Mouse (Mus musculus): ENCODE measurements around the gene Ptk7. TPM values are rescaled to one million over a fixed set of nuclear protein-coding genes. Genes with fewer than 3 reads are reported as not detected.

Gene Ptk7
- polyA plus RNA-seq (2016; fragmentation: Nextera tagmentation; extraction: Ambion mirVana): 68.3 and 69.7 TPM in 2 replicates

GRCm38 (mm10) chr17:46628791-46629684 is at the start of gene Ptk7:
Ptk7 (minus strand) TSS chr17:46629504.
- peak; percentile 73 for ATAC-seq (ENCODE audit: low FRiP score, low read depth)
- H3K27me3 ChIP-seq (replicated peaks): no peaks in the 10 kb centered on the region; the same call in 1 of the 2 replicates
- H3K9me3 ChIP-seq: no peaks in the 10 kb centered on the region
- peak within 1 kb of the TSS; percentile 86 for H3K27ac ChIP-seq
- WGBS: under 1% methylated on average over 86 of the region's 90 CpGs
- peak within 1 kb of the TSS; percentile 85 for H3K4me2 ChIP-seq (replicated peaks)
- peaks cover 31% of the 10 kb centered on the region for H3K36me3 ChIP-seq
- H3K4me1 ChIP-seq: peaks cover 50% of the 10 kb centered on the region
- peak within 1 kb of the TSS; percentile 94 for H3K4me3 ChIP-seq
- peak within 1 kb of the TSS; percentile 95 for H3K9ac ChIP-seq

GRCm38 (mm10) chr17:46678911-46679310 is 49.6 kb upstream of the Ptk7 start:
- 73% methylated on average over 9 of the region's 9 CpGs for WGBS
- ATAC-seq (ENCODE audit: low FRiP score, low read depth): no peak
- Histone ChIP-seq H3K27me3 (replicated peaks) (no peaks in the 10 kb centered on the region), H3K27ac (no peak overlapping the region), H3K4me1 (peaks cover 27% of the 10 kb centered on the region), H3K9ac (peak overlapping the region; percentile 71; the same call in 1 of the 2 replicates), H3K9me3 (no peaks in the 10 kb centered on the region), H3K36me3 (peaks cover 52% of the 10 kb centered on the region), H3K4me2 (replicated peaks) (peak overlapping the region; percentile 89), H3K4me3 (no peak overlapping the region)

- no peak within 1 kb of the TSS for H3K27ac ChIP-seq
- peaks cover 47% of the 10 kb centered on the region for H3K36me3 ChIP-seq
- no peaks in the 10 kb centered on the region for H3K27me3 ChIP-seq (replicated peaks)
- peaks cover 31% of the 10 kb centered on the region for H3K4me1 ChIP-seq
- peak within 1 kb of the TSS; percentile 71 for H3K9ac ChIP-seq
- H3K4me2 ChIP-seq (replicated peaks): peak within 1 kb of the TSS; percentile 89
- no peaks in the 10 kb centered on the region for H3K9me3 ChIP-seq
- ATAC-seq (ENCODE audit: low FRiP score, low read depth): no peak
- peak within 1 kb of the TSS; percentile 75 for H3K4me3 ChIP-seq
- WGBS: 89% methylated on average over 8 of the region's 9 CpGs
Observed at GRCm38 (mm10) chr17:46678416-46678815, 49.1 kb upstream of the Ptk7 start, which contains the start of gene Mea1. Mea1 (plus strand) TSS chr17:46678793.

- Histone ChIP-seq H3K4me2 (replicated peaks) (peak overlapping the region; percentile 88), H3K9me3 (no peaks in the 10 kb centered on the region), H3K36me3 (peaks cover 56% of the 10 kb centered on the region), H3K27me3 (replicated peaks) (no peaks in the 10 kb centered on the region), H3K9ac (peak overlapping the region; percentile 48), H3K27ac (0 out of 2 replicates have a peak overlapping the region, but pooled peaks have one; percentile 22), H3K4me1 (peaks cover 28% of the 10 kb centered on the region), H3K4me3 (peak overlapping the region; percentile 79)
- 12% methylated on average over 15 of the region's 15 CpGs for WGBS
- peak; percentile 66 for ATAC-seq (ENCODE audit: low FRiP score, low read depth)
Observed at GRCm38 (mm10) chr17:46674530-46675283, 45.4 kb upstream of the Ptk7 start.

- Histone ChIP-seq H3K9ac (peak within 1 kb of the TSS; percentile 68), H3K27me3 (replicated peaks) (no peaks in the 10 kb centered on the region), H3K4me2 (replicated peaks) (peak within 1 kb of the TSS; percentile 88), H3K9me3 (no peaks in the 10 kb centered on the region), H3K4me3 (peak within 1 kb of the TSS; percentile 79), H3K36me3 (peaks cover 63% of the 10 kb centered on the region), H3K27ac (0 out of 2 replicates have a peak within 1 kb of the TSS, but pooled peaks have one; percentile 27), H3K4me1 (peaks cover 21% of the 10 kb centered on the region)
- peak; percentile 87 for ATAC-seq (ENCODE audit: low FRiP score, low read depth)
- 1% methylated on average over 43 of the region's 43 CpGs for WGBS
Observed at GRCm38 (mm10) chr17:46673850-46674529, 44.7 kb upstream of the Ptk7 start, which contains the start of gene Rrp36. Rrp36 (minus strand) TSS chr17:46674352.

GRCm38 (mm10) chr17:46669911-46670310 is 40.6 kb upstream of the Ptk7 start:
- no peak overlapping the region for H3K27ac ChIP-seq
- no peaks in the 10 kb centered on the region for H3K9me3 ChIP-seq
- no peak overlapping the region for H3K4me3 ChIP-seq
- H3K4me2 ChIP-seq (replicated peaks): no peak overlapping the region
- peaks cover 57% of the 10 kb centered on the region for H3K36me3 ChIP-seq
- H3K27me3 ChIP-seq (replicated peaks): no peaks in the 10 kb centered on the region
- peaks cover 17% of the 10 kb centered on the region for H3K4me1 ChIP-seq
- no peak for ATAC-seq (ENCODE audit: low FRiP score, low read depth)
- no peak overlapping the region for H3K9ac ChIP-seq
- 96% methylated on average over 10 of the region's 10 CpGs for WGBS

GRCm38 (mm10) chr17:46667712-46668111 is 38.4 kb upstream of the Ptk7 start:
- H3K4me2 ChIP-seq (replicated peaks): no peak overlapping the region
- no peak overlapping the region for H3K27ac ChIP-seq
- H3K27me3 ChIP-seq (replicated peaks): no peaks in the 10 kb centered on the region
- no peak for ATAC-seq (ENCODE audit: low FRiP score, low read depth)
- WGBS: 92% methylated on average over 16 of the region's 16 CpGs
- H3K4me1 ChIP-seq: no peaks in the 10 kb centered on the region
- H3K9ac ChIP-seq: no peak overlapping the region
- no peak overlapping the region for H3K4me3 ChIP-seq
- peaks cover 75% of the 10 kb centered on the region for H3K36me3 ChIP-seq
- no peaks in the 10 kb centered on the region for H3K9me3 ChIP-seq

- WGBS: 96% methylated on average over 5 of the region's 5 CpGs
- Histone ChIP-seq H3K4me2 (replicated peaks) (no peak overlapping the region), H3K27ac (no peak overlapping the region), H3K4me1 (no peaks in the 10 kb centered on the region), H3K9ac (no peak overlapping the region), H3K4me3 (no peak overlapping the region), H3K36me3 (peaks cover 94% of the 10 kb centered on the region), H3K9me3 (no peaks in the 10 kb centered on the region), H3K27me3 (replicated peaks) (no peaks in the 10 kb centered on the region)
- ATAC-seq (ENCODE audit: low FRiP score, low read depth): no peak
Observed at GRCm38 (mm10) chr17:46662730-46663129, 33.4 kb upstream of the Ptk7 start.

- no peaks in the 10 kb centered on the region for H3K9me3 ChIP-seq
- peaks cover 97% of the 10 kb centered on the region for H3K36me3 ChIP-seq
- no peak overlapping the region for H3K4me3 ChIP-seq
- no peak overlapping the region for H3K4me2 ChIP-seq (replicated peaks)
- no peaks in the 10 kb centered on the region for H3K4me1 ChIP-seq
- no peak overlapping the region for H3K27ac ChIP-seq
- no peaks in the 10 kb centered on the region for H3K27me3 ChIP-seq (replicated peaks)
- no peak for ATAC-seq (ENCODE audit: low FRiP score, low read depth)
- WGBS: 94% methylated on average over 12 of the region's 12 CpGs
- H3K9ac ChIP-seq: no peak overlapping the region
Observed at GRCm38 (mm10) chr17:46661981-46662380, 32.7 kb upstream of the Ptk7 start.

- no peaks in the 10 kb centered on the region for H3K4me1 ChIP-seq
- H3K9me3 ChIP-seq: no peaks in the 10 kb centered on the region
- 93% methylated on average over 9 of the region's 9 CpGs for WGBS
- no peaks in the 10 kb centered on the region for H3K27me3 ChIP-seq (replicated peaks)
- no peak overlapping the region for H3K9ac ChIP-seq
- H3K4me2 ChIP-seq (replicated peaks): no peak overlapping the region
- H3K4me3 ChIP-seq: no peak overlapping the region
- no peak for ATAC-seq (ENCODE audit: low FRiP score, low read depth)
- peaks cover 97% of the 10 kb centered on the region for H3K36me3 ChIP-seq
- no peak overlapping the region for H3K27ac ChIP-seq
Observed at GRCm38 (mm10) chr17:46661351-46661750, 32.0 kb upstream of the Ptk7 start.

GRCm38 (mm10) chr17:46656054-46656453 is 26.8 kb upstream of the Ptk7 start:
- H3K4me1 ChIP-seq: peaks cover 26% of the 10 kb centered on the region
- no peaks in the 10 kb centered on the region for H3K27me3 ChIP-seq (replicated peaks)
- WGBS: 77% methylated on average over 6 of the region's 6 CpGs
- no peak overlapping the region for H3K9ac ChIP-seq
- peaks cover 89% of the 10 kb centered on the region for H3K36me3 ChIP-seq
- H3K9me3 ChIP-seq: no peaks in the 10 kb centered on the region
- no peak overlapping the region for H3K4me2 ChIP-seq (replicated peaks)
- no peak overlapping the region for H3K4me3 ChIP-seq
- no peak overlapping the region for H3K27ac ChIP-seq
- no peak for ATAC-seq (ENCODE audit: low FRiP score, low read depth)

Measured in neural tube, embryonic 12.5 days (tissue).